Mouse (Mus musculus) limb, embryonic 10.5 days (tissue): Measurements from ENCODE around the gene Best2. TPM values are rescaled to one million over a fixed set of nuclear protein-coding genes. Genes with fewer than 3 reads are reported as not detected.

Experiments used
- DNase-seq: peaks from one replicate; pipeline ENCODE4 v3.0.0-alpha.2; 2017; ENCODE audit warnings: low spot score
- H3K27ac ChIP-seq: fragments of 300-500 bp; sonication (generic); 2 replicates; pipeline ENCODE4 v1.5.1; 2016; ENCODE audit warnings: mild to moderate bottlenecking
- H3K27me3 ChIP-seq: fragments of 300-500 bp; sonication (generic); 2 replicates; pipeline ENCODE4 v1.6.1; 2016; ENCODE audit warnings: low read depth, mild to moderate bottlenecking; ENCODE audit not compliant: poor library complexity, severe bottlenecking
- H3K36me3 ChIP-seq: fragments of 300-500 bp; sonication (generic); 2 replicates; pipeline ENCODE4 v1.6.1; 2016; ENCODE audit warnings: mild to moderate bottlenecking, moderate library complexity
- H3K4me1 ChIP-seq: fragments of 300-500 bp; sonication (generic); 2 replicates; pipeline ENCODE4 v1.6.1; 2016
- H3K4me3 ChIP-seq: fragments of 300-500 bp; sonication (generic); 2 replicates; pipeline ENCODE4 v1.5.1; 2016; ENCODE audit warnings: mild to moderate bottlenecking, moderate library complexity
- H3K9me3 ChIP-seq: fragments of 300-500 bp; sonication (generic); replicated peaks from 2 replicates; pipeline ENCODE4 v1.6.1; 2016; ENCODE audit warnings: mild to moderate bottlenecking
- WGBS: fragments of 180-500 bp; shearing (Covaris S2); methylation state at CpG from one replicate; pipeline ENCODE4 v1.1.7; 2016; 5-methylcytosine and 5-hydroxymethylcytosine counted together
- polyA plus RNA-seq: library from polyadenylated mRNA; unstranded; fragments of >200 nt; fragmentation: Nextera tagmentation; extraction: Ambion mirVana; gene quantifications from 2 replicates; pipeline ENCODE4 v1.2.1, GENCODE M21; 2016

Gene Best2
- polyA plus RNA-seq, 1 experiment from 2014 or later = not detected

DNA sequence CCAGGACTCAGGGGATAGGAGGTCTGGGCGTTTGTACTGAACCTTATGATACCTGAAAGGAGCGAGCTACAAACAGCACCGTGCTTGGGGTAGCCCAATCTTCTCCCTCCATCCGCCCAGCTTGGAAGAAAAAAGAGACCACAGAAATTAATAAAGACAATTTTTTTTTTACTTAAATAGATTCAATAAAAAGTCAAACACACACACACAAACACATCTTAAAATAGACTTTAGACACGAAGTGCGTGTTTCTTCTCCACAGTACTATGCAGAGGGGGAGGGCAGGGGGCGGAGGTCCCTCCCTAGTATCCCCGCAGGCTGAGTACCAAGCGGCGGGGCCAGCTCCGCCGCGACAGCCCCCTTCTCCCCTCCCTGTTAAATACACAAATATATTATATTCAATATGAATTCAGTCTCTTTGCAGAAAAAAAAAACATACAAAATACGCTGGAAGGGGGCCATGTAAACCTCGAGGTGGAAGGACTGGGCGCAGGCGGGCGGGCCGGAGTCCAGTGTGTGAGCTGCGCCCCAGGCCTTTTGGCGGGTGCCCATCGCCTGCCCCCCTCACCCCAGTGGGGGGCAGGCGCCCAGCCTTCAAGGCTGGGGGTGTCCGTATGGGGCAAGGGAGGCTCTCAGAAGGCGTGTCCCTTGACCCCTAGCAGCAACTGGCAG lies 37.4 kb downstream of the Best2 start:
- 3% methylated on average over 25 of the region's 25 CpGs for WGBS
- peak overlapping the region; percentile 85 for H3K27ac ChIP-seq
- no peak for DNase-seq

DNA sequence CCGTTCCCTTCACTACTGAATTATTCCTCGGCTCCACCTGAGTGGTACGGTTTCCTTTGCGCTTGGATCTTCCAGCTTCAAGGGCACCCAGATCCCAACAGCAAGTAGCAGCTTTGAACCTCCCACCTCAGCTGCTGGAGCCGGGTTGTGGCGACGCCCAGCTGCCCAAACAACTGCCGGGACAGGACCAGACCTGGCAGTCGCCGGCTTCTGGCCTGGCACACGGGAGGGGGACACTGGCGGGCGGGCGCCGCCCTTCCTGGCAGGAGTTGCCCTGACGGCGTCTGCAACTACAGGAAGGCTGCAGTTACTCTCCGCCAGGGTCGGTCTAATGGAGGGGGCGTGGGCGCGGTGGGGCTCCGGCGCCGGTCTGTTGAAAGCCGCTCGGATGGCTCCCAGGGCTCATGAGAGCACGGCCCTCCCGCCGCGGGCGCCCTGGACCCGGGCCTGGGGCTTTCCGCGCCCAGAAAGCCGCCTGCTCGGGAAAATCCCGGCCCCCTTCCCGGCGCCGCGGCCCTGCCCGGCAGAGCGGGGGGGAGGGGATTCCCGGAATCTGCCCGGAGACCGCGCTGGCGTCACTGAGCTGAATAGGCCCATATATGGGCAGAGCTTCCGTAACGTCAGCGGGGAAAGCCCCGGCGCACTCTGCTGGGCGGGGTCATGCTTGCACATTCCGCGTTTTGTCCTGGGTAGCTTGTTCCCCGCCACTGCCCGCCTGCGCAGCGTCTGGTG lies 38.1 kb downstream of the Best2 start:
- Histone ChIP-seq H3K27ac (peak overlapping the region; percentile 85), H3K4me1 (peaks cover 67% of the 10 kb centered on the region), H3K9me3 (no peaks in the 10 kb centered on the region), H3K27me3 (peaks cover 33% of the 10 kb centered on the region), H3K4me3 (peak overlapping the region; percentile 63), H3K36me3 (peaks cover 40% of the 10 kb centered on the region)
- under 1% methylated on average over 61 of the region's 61 CpGs for WGBS
- peak; percentile 96 for DNase-seq

More for the DNA sequence above, 37.4 kb downstream of the Best2 start:
- Histone ChIP-seq H3K36me3 (peaks cover 33% of the 10 kb centered on the region), H3K9me3 (no peaks in the 10 kb centered on the region), H3K4me3 (peak overlapping the region; percentile 63), H3K27me3 (peaks cover 33% of the 10 kb centered on the region), H3K4me1 (peaks cover 71% of the 10 kb centered on the region)

DNA sequence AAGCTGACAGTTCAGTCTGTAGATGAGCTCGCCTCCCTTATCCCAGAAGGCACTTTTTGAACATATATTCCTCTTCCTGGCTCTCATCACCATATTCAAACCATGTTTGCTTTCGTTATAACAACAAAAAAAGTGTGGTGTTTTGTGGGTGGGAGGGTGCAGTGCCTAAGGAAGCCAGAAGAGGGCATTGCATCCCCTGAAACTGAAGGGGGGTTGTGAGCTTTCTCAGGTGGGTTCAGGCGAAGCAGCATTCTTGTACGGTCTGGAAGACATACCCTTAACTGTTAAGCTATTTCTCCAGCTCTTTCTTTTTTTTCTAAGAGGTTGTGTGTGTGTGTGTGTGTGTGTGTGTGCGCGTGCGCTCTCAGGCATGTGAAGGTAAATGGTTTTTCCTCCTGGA lies 38.9 kb downstream of the Best2 start:
- H3K4me3 ChIP-seq = peak overlapping the region; percentile 63
- H3K4me1 ChIP-seq = peaks cover 67% of the 10 kb centered on the region
- WGBS = 33% methylated on average over 7 of the region's 7 CpGs
- H3K36me3 ChIP-seq = peaks cover 47% of the 10 kb centered on the region
- H3K9me3 ChIP-seq = no peaks in the 10 kb centered on the region
- H3K27me3 ChIP-seq = peaks cover 27% of the 10 kb centered on the region
- H3K27ac ChIP-seq = no peak overlapping the region
- DNase-seq = peak; percentile 73

DNA sequence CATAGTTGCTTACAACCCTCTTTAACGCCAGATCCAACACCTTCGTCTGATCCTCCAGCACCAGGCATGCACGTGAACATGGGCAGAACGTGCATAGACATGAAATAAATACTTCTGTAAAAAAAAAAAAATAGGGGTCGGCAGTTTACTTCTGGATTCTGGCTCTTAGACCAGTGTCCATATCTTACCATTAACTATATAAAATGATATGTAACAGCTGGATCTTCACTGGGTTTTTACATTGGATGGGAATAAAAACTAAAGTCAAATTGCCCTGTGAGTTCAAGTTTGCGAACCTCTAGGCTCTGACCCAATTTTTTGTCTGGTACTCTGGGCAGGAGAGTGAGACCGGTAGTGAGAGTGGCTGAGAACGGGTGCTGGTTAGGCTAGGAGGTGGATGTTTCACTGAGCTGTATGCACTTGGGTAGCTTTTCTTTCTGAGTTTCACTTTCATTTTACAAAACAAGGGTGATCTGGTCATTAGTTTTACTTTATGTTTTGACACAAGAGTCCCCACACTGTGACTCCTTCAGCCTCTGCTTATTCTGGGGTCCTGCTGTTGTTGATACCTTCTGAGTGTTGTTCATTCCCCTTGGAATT lies 39.7 kb downstream of the Best2 start:
- Histone ChIP-seq H3K9me3 (no peaks in the 10 kb centered on the region), H3K36me3 (peaks cover 49% of the 10 kb centered on the region), H3K4me3 (no peak overlapping the region), H3K4me1 (peaks cover 61% of the 10 kb centered on the region), H3K27me3 (peaks cover 22% of the 10 kb centered on the region), H3K27ac (no peak overlapping the region)
- DNase-seq = no peak
- WGBS = 82% methylated on average over 8 of the region's 8 CpGs

DNA sequence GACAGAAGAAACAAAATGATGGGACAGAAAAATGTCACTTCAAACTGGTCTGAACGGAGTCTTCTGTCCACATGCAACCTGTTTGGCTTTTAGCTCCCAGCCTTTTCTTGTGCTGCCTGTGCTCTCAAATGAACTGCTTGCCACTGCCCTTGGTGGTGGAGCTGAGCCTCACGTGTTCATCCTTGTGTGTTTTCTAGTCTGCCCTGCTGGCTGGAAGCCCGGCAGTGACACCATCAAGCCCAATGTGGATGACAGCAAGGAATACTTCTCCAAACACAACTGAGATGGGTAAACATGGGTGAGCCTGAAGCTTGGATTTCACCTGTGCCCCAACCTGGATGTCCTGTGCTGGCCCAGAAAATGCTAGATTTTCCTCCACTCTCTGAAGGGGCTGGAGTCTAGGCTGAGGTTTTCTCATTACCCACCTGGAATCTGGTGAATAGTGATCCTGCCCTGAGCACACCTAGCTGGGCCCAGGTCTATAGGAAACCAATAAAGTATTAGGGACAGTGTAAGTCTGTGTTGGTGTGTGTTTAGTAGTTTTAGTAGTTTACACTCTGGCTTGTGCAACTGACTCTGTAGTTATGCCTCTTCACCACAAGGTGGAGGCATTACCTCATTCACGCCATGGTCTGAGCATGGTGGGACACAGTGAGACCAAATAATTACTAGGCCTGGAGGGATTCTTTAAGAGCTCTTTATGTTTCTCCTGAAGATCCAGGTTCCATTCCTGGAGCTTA lies 40.4 kb downstream of the Best2 start:
- H3K4me1 ChIP-seq = peaks cover 55% of the 10 kb centered on the region
- H3K27ac ChIP-seq = no peak overlapping the region
- H3K36me3 ChIP-seq = peaks cover 49% of the 10 kb centered on the region
- H3K4me3 ChIP-seq = no peak overlapping the region
- 77% methylated on average over 4 of the region's 4 CpGs for WGBS
- H3K9me3 ChIP-seq = no peaks in the 10 kb centered on the region
- peaks cover 21% of the 10 kb centered on the region for H3K27me3 ChIP-seq
- peak; percentile 57 for DNase-seq

DNA sequence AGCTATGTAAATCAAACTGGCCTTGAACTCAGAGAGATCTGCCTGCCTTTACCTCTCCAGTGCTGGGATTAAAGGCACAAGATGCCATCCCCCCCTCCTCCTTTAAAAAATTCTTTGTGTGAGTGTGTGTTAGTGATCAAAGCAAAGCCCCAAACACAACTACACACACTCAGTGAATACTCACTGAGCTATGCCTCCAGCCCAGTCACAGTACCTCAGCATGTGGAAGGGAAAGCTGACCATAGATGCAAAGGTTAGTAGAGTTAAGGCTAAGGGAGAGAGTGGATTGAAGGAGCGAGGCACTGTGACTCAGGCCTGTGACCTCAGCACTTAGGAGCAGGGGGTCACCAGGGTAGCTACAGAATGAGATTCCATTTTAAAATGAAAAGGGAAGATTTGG lies 41.3 kb downstream of the Best2 start:
- H3K36me3 ChIP-seq = peaks cover 49% of the 10 kb centered on the region
- H3K27ac ChIP-seq = no peak overlapping the region
- H3K4me1 ChIP-seq = peaks cover 55% of the 10 kb centered on the region
- peaks cover 13% of the 10 kb centered on the region for H3K27me3 ChIP-seq
- no peak overlapping the region for H3K4me3 ChIP-seq
- no peak for DNase-seq
- 96% methylated on average over 1 of the region's 1 CpGs for WGBS
- H3K9me3 ChIP-seq = no peaks in the 10 kb centered on the region

DNA sequence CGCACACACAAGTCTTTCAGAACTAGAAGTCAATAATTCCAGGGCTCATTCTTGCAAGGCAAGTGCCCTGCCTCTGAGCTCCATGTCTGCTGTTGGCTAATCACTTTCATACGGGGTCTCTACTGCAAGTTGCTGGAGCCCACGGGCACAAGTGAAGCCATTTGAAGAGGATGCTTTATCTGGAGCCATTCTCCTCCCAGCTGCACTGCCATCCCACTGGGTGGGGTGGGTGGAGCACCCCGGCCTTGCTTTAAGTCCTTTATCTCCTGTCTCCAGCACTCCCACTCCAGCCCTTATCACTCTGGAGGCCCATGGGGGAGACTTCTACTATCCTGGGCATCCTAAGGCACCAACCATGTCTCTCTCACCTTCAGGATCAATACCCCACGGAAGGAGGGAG lies 43.4 kb downstream of the Best2 start:
- H3K4me1 ChIP-seq = peaks cover 50% of the 10 kb centered on the region
- H3K27ac ChIP-seq = peak overlapping the region; percentile 97

DNA sequence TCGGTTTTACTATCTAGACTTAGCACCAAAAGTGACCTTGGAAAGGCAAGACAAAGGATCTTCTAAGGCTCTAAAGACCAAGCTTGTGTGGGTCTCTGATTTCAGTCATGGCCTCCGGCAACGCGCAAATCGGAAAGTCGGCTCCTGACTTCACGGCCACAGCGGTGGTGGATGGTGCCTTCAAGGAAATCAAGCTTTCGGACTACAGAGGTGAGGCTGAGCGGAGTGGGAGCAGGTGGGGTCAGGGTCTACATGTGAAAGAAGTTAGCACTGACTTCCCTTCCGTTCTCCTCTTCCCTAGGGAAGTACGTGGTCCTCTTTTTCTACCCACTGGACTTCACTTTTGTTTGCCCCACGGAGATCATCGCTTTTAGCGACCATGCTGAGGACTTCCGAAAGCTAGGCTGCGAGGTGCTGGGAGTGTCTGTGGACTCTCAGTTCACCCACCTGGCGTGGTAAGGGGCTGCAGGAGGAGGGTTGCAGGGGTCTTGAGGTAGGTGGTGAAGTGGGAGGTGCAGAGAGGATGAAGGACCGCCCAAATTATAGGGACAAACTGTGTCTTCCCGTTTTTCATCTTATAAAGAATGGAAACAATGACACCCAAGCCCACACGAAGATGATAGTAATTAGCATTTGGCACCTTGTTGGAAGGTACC lies 44.1 kb downstream of the Best2 start:
- Histone ChIP-seq H3K4me1 (peaks cover 46% of the 10 kb centered on the region), H3K36me3 (peaks cover 49% of the 10 kb centered on the region), H3K9me3 (no peaks in the 10 kb centered on the region), H3K27ac (peak overlapping the region; percentile 97), H3K27me3 (no peaks in the 10 kb centered on the region), H3K4me3 (peak overlapping the region; percentile 69)
- peak; percentile 63 for DNase-seq
- 16% methylated on average over 21 of the region's 21 CpGs for WGBS

More for the DNA sequence above, 43.4 kb downstream of the Best2 start:
- no peaks in the 10 kb centered on the region for H3K9me3 ChIP-seq
- no peaks in the 10 kb centered on the region for H3K27me3 ChIP-seq
- WGBS = 76% methylated on average over 5 of the region's 5 CpGs
- H3K36me3 ChIP-seq = peaks cover 49% of the 10 kb centered on the region
- no peak for DNase-seq
- peak overlapping the region; percentile 69 for H3K4me3 ChIP-seq

DNA sequence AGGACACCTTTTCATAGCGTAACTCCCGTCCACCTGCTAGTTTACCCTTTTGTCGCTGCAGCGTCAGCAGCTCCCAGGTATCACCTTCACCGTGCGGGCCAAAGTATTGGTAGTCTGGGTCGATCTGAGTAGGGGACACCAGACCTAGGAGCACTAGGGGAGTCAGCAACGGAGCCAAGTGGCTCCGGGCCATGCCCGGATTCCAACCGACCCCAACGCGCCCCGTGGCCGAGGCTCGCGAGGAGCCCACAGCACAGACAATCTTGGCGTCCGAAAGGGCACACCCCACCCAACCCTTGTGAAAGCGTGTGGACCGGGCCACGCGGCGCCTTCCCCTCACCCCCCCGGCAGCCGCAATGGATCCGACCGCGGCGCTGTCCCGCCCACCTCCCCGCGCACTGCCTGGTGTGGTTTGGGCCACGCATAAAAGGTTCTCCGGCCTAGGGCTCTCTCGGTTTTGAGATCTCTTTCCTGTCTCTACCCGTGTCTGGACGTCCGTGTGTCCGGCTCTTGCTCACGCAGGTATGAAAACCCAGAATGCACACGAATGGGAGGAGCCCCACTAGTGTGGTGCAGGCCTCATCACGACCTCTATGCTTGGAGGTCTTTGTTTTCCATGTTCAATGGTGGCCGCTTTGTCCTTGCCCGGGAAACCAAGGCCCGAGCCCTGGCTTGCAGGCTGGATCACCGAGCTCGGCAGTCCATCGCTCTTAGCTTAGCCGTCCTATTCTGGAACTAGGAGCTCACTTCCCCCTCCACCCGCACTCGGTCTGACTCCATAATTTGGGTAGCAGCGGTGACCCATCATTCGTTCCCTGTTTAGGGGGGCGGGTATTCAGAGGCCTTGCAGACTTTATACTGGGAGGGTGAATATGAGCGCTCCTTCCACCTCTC lies 44.8 kb downstream of the Best2 start, which contains the start of the genes Gm49661, Prdx2 and Rnaseh2a:
Gene Gm49661 (minus strand): TSS at position 193 of the 894 bp plus-strand sequence.
Gene Prdx2 (plus strand): TSS at position 347 of the 894 bp plus-strand sequence.
Gene Rnaseh2a (minus strand): TSS at position 527 of the 894 bp plus-strand sequence.
- peak; percentile 90 for DNase-seq
- Histone ChIP-seq H3K36me3 (peaks cover 42% of the 10 kb centered on the region), H3K4me1 (peaks cover 51% of the 10 kb centered on the region), H3K27me3 (no peaks in the 10 kb centered on the region), H3K4me3 (peak within 1 kb of the TSS; percentile 69), H3K27ac (peak within 1 kb of the TSS; percentile 97), H3K9me3 (no peaks in the 10 kb centered on the region)
- under 1% methylated on average over 54 of the region's 56 CpGs for WGBS

DNA sequence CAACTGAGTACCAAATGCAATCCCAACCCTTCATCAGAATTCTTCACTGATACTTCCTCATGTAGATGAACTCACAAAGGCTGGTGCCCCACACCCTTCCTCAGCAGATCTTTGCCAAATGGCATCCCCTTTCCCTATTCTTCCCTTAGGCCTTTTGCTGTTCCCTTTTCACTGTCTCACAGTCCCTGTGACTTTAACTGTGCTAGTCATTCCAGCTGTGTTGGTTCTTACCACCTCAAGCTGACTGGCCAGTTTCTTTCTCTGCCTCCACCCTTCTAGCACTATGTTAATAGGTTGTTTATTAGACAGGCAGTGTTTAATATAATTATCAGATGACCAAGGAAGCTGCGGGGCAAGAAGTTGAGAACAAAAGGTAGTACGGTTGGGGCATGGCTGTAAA lies 45.7 kb downstream of the Best2 start:
- H3K4me3 ChIP-seq = peak overlapping the region; percentile 69
- 26% methylated on average over 2 of the region's 2 CpGs for WGBS
- H3K27ac ChIP-seq = peak overlapping the region; percentile 97
- peaks cover 47% of the 10 kb centered on the region for H3K4me1 ChIP-seq
- no peak for DNase-seq
- H3K27me3 ChIP-seq = no peaks in the 10 kb centered on the region
- peaks cover 42% of the 10 kb centered on the region for H3K36me3 ChIP-seq
- H3K9me3 ChIP-seq = no peaks in the 10 kb centered on the region

DNA sequence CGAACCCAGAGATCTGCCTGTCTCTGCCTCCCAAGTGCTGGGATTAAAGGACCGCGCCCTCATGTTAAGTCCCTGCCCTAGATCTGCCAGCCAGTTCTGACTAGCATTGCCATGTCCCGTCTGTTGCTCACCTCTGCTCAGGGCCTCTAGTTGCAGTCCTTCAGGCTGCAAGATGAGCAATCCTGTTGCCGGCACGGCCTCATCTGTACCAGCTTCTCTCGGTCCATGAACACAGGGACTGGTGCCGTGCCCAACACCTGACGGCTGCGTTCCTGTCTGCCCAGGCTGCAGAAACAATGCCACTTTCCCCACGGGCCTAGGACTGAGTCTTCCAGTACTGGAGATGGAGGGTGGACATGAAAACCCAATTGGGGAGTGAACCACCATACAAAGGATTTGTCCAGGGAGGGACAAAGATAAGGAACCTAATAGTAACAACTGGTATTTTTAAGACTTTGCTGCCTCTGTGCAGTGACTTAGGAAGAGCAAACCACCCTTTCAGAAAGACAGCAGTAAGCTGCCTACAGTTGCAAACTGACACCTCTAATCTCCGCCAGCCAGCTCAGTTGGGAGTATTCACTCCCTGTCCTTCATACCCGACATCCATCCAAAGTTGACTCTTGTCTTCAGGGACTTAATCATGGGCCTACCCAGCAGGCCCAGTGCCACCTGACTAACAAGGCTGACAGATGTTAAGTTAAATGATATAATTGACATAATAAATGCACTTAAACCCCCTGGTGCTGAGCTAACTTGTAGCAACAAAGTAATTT lies 46.6 kb downstream of the Best2 start:
- DNase-seq = no peak
- peaks cover 40% of the 10 kb centered on the region for H3K36me3 ChIP-seq
- 91% methylated on average over 13 of the region's 13 CpGs for WGBS
- H3K9me3 ChIP-seq = no peaks in the 10 kb centered on the region
- no peak overlapping the region for H3K27ac ChIP-seq
- H3K4me3 ChIP-seq = 0 out of 2 replicates have a peak overlapping the region, but pooled peaks have one; percentile 4
- H3K4me1 ChIP-seq = peaks cover 47% of the 10 kb centered on the region
- H3K27me3 ChIP-seq = no peaks in the 10 kb centered on the region
